Mouse (Mus musculus) Muller cell, postnatal 12 days (primary cell): ENCODE data around the gene Sh3pxd2b.

Experiments
- DNase-seq: peaks from one replicate; pipeline ENCODE4 v3.0.0-alpha.2; 2015; ENCODE audit errors: inconsistent ontology term

Gene Sh3pxd2b

DNA sequence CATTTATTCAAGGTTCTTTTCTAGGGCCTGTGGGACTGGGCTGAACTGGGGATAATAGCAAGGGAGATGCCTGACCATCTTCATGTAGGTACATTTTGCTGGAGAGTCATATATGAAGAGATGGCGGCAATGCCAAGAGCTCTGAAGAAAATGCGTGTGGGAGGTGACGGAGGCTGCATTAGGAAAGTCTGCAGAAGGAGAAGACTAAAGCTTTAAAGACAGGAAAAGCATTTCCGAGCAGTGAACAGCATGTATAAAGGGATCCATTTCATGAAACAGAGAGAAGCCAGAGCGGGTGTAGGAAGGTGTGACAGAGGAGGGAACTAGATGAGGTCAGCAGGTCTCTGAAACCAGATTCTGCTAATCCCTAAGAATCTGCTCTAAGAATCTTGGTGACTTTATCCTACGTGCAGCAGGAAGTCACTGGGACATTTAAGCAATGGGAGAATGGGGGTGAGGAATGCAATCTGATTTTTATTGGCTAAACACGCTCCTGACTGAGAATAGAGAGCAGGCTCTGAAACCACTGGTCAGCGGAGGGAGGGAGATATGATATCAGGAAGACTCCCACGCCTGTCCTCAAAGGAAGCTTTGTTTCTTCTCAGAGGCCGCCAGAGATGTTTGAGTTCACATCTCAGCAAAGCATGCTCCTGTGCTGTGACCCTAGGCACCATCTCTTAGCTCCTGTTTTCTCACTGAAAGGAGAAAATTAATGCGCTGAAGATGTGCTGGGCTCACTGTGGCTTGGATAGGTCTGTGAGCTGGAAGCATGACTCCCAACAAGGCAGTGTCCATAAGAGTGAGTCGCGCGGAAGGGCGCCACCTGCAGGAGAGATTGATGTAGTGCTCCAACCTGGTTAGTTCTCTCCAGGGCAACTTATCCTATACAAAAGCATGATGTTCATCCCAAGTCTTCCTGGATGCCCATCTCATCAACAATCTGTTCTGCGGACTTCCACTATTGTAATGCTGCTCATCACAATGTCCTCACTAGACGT, 6.8 kb upstream of the Sh3pxd2b start:
- peak; percentile 48 for DNase-seq

DNA sequence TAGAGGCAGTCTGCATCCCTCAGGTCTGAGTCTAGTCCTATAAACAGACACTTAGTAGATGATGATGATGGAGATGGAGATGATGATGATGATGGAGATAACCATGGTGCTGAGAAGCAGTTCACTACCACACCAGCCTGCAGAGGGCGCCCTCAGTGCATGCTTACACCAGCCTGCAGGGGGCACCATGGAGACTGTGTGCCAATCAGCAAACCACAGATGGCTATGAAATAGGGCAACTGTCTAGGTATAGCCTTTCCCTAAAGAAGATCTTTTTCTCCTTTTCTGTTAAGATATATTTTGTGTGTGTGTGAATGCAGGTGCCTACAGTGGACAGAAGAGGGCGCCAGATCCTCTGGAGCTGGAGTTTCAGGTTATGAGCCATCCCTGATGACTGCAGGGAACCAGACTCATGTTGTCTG, 4.8 kb upstream of the Sh3pxd2b start:
- DNase-seq = no peak

- DNase-seq = no peak
Measured at GRCm38 (mm10) chr11:32343350-32343749, 4.3 kb upstream of the Sh3pxd2b start.

GRCm38 (mm10) chr11:32345504-32346297, 1.9 kb upstream of the Sh3pxd2b start:
- DNase-seq = peak; percentile 79

DNA sequence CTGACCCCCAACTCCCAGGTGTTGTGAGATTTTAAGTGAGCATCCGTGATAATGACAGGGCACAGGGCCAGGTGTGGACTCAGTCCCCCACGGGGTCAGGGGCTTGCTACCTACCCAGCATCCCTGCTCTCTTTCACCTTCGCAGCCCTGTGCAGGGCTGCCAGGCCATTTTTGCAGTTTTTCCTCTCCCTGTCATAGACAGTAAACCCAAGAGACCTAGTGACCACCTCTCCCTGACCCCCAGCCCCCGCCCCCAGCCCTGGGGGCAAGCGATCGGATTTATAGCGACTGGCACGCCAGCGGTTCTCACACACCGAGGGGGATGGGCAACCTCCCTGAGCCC, 385 bp upstream of the Sh3pxd2b start:
- DNase-seq = no peak

GRCm38 (mm10) chr11:32348433-32349283, 1.0 kb downstream of the Sh3pxd2b start:
- DNase-seq = peak; percentile 48

- DNase-seq = peak; percentile 81
Measured at GRCm38 (mm10) chr11:32349284-32349953, 1.8 kb downstream of the Sh3pxd2b start.

- DNase-seq = peak; percentile 82
Measured at GRCm38 (mm10) chr11:32352946-32353345, 5.3 kb downstream of the Sh3pxd2b start.

DNA sequence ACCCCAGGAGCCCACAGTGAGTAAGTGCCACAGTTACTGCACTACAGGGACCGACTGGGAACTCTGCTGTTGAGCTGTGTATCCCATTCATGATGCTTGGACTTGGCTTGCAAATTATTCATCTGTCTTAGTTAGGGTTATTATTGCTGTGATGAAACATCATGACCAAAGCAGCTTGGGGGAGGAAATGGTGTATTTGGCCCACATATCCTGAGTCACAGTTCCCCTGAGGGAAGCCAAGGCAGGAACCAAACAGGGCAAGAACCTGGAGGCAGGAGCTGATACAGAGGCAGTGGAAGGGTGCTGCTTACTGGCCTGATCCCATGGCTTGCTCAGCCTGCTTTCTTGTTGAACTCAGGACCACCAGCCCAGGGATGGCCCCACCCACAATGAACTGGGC, 7.8 kb downstream of the Sh3pxd2b start:
- DNase-seq = peak; percentile 54

DNA sequence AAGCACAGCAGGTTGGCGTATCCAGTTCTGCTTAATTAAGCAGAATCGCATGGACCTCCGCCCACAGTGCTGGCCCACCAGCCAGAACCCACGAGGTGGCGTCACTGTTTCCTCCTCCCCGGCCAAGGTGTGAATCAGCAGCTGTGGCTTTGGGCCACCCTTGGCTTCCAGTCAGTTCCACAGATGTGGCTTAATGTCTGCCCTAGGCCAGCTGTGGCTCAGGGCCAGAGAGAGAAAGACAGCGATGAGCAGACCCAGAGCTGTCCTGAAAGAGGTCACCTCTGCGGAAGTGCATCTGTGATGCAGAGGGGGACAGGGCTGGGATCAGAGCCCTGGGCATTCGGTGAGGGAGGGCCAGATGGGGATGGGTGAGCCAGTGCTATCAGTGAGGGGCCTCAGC, 10.1 kb downstream of the Sh3pxd2b start:
- DNase-seq = peak; percentile 92

- DNase-seq = no peak
Measured at GRCm38 (mm10) chr11:32358399-32358798, 10.8 kb downstream of the Sh3pxd2b start.

DNA sequence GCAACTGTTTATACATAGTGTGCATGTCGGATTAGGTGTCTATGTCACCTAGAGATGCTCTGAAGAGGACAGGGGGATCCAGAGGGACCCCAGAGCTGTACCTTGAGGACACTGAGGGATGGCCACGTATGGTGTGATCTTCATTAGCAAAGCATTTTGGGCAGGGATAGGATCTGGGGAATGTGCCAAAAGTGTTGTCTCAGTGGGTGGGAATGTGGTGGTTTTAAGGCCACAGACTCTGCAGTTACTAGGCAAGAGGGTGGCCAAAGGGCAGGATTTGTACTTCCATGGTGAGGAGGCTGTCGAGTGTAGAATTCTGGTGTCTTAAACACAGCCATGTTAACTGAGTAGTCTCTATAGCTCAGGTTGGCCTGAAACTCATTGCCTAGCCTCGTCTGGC, 11.9 kb downstream of the Sh3pxd2b start:
- peak; percentile 87 for DNase-seq

GRCm38 (mm10) chr11:32361774-32362173, 14.2 kb downstream of the Sh3pxd2b start:
- DNase-seq = no peak

DNA sequence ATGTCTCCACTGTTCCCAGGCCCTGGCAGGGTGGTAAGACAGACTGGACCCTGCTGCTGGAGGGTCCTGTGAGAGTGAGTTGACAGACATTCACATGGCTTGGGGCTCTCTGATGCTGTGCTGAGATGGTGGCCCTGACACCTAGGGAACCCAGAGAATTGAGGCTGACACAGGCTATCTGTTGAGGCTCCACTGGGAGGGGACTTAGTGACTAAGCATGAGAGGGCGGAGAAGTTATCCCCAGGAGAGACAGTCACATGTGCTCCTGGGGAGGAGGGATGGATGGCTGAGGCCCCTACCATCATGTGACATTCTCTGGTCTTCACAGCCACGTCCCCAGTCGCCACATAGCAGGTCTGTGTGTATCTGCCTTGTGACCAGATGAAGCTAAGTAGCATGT, 15.6 kb downstream of the Sh3pxd2b start:
- DNase-seq = no peak

DNA sequence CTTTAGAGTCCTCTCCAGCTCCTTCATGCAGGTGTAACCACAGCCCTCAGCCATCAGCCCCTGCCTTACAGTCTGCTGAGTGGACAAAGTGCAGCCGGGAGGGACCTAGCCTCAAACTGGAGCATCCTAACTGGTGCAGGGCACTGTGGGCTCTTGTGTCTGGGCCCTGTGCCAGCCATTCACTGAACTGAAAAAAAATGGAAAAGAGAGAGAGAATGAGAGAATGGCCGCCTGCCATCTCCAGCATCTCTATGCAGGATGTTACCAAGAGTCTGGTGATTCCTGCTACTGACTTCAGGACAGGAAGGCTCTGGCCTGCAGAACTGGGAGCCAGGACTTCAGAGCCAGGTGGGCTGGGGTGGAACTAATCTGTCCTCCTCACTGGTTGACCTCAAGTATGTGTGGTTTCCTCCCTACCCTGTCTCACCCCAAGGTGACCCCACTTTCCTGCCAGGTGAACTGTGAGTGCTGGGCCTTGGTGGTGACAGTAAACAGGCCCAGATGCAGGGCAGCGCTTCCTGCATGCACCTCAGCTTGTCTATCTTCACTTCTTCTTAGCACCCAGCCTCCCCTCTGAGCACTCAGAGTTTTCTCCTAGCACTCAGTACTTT, 16.1 kb downstream of the Sh3pxd2b start:
- peak; percentile 93 for DNase-seq

GRCm38 (mm10) chr11:32364375-32364774, 16.8 kb downstream of the Sh3pxd2b start:
- DNase-seq = no peak

DNA sequence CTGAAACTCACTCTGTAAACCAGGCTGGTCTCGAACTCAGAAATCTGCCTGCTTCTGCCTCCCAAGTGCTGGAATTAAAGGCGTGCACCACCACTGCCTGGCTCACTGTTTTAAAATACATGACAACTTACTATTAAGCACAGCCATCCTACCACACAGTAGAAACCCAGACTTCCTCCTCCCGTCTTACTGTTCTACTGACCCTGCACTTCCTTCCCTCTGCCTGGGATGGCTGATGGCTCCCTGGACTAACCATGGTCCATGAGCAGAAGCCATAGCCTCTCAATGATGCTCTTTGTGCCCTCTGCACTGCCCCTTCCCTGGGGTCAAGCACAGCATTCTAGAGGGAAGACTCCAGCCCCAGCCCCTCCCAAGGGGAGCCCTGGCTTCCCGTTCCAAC, 17.9 kb downstream of the Sh3pxd2b start:
- no peak for DNase-seq

GRCm38 (mm10) chr11:32367056-32367455, 19.4 kb downstream of the Sh3pxd2b start:
- DNase-seq = no peak

GRCm38 (mm10) chr11:32368986-32369385, 21.4 kb downstream of the Sh3pxd2b start:
- no peak for DNase-seq

DNA sequence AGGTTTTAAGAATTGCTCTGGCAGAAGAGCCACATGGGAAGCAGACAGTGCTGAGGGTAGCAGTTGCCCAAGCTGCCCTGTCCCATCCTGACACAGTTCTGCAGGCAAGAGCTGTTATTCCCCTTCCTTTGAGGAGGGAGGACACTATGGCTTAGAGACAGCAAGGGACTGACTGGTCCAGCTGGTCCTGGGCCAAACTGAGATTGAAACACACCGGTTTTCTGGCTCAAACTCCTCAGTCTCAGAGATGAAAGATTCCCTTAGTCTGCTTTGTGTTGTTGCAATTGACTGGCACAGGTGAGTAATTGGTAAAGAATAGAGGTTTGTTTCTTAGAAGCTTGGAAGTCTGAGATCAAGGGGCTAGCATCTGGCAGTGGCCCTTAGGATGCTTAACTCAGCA, 23.3 kb downstream of the Sh3pxd2b start:
- no peak for DNase-seq
